Mouse (Mus musculus) lung, adult 2 months (tissue): ENCODE results near the gene Snx33.

Experiments used
- CTCF ChIP-seq: fragments of 200-500 bp; IDR thresholded peaks from 2 replicates; pipeline ENCODE4 v1.5.1; 2011; ENCODE audit warnings: mild to moderate bottlenecking, low read length, control low read depth; ENCODE audit not compliant: insufficient read depth
- POLR2A ChIP-seq: fragments of 200-500 bp; IDR thresholded peaks from 2 replicates; pipeline ENCODE4 v1.6.1; 2011; ENCODE audit warnings: low read depth, mild to moderate bottlenecking, control low read depth, low read length, borderline replicate concordance; ENCODE audit errors: extremely low read depth

DNA sequence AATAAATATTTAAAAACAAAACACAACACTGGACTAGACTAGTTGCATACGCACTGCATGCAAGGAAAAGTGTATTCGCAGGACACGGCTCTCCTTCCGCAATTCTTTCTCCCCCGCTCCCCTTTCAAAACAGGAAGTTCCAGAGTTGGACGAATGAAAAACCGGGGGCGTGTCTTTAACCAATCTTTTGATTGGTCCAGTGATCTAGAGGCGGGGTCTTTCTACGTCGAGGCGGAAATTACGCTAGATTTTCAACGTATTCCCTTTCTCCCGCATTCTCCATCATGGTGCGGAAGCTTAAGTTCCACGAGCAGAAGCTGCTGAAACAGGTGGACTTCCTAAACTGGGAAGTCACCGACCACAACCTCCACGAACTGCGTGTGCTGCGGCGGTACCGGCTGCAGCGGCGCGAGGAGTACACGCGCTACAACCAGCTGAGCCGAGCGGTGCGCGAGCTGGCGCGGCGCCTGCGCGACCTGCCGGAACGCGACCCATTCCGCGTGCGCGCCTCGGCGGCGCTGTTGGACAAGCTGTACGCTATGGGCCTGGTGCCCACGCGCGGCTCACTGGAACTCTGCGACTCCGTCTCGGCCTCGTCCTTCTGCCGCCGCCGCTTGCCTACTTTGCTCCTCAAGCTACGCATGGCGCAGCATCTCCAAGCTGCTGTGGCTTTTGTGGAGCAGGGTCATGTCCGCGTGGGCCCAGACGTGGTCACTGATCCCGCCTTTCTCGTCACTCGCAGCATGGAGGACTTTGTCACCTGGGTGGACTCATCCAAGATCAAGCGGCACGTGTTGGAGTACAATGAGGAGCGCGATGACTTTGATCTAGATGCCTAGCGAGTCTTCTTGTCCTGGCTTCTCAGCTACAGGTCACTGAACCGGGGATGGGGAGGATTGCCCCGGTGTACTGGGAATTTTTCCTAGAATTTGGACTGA is 9.3 kb upstream of the Snx33 start, which contains the start of gene Imp3:
- TF ChIP-seq CTCF (no peak), POLR2A (peak; percentile 58; the same call in 1 of the 2 replicates)
